Mouse (Mus musculus): ENCODE measurements at regions not wholly inside any gene's neighbourhood (a gene's known extent, or its start where the extent isn't known, plus 50 kb on each side); places are given as distances from the start of the nearest gene placed in this dataset.

GRCm38 (mm10) chr13:37149066-37149781 lies 99.2 kb upstream of the F13a1 start:
- DNase-seq (ENCODE audit: low spot score), result no peak

- DNase-seq (ENCODE audit: low spot score), result peak; percentile 10
Observed at GRCm38 (mm10) chr13:37148627-37149026, 98.6 kb upstream of the F13a1 start.

GRCm38 (mm10) chr13:37147790-37148189 lies 97.7 kb upstream of the F13a1 start:
- no peak for DNase-seq (ENCODE audit: low spot score)

GRCm38 (mm10) chr13:37142812-37143211 lies 92.8 kb upstream of the F13a1 start:
- DNase-seq (ENCODE audit: low spot score), result no peak

GRCm38 (mm10) chr13:37135115-37135514 lies 85.1 kb upstream of the F13a1 start:
- DNase-seq (ENCODE audit: low spot score), result no peak

GRCm38 (mm10) chr13:37134518-37134917 lies 84.5 kb upstream of the F13a1 start:
- no peak for DNase-seq (ENCODE audit: low spot score)

GRCm38 (mm10) chr13:37130637-37131036 lies 80.6 kb upstream of the F13a1 start:
- DNase-seq (ENCODE audit: low spot score), result peak; percentile 73

GRCm38 (mm10) chr13:37121602-37122001 lies 71.6 kb upstream of the F13a1 start:
- DNase-seq (ENCODE audit: low spot score), result peak; percentile 26

- no peak for DNase-seq (ENCODE audit: low spot score)
Observed at GRCm38 (mm10) chr13:37120219-37120618, 70.2 kb upstream of the F13a1 start.

- DNase-seq (ENCODE audit: low spot score), result no peak
Observed at GRCm38 (mm10) chr13:37114324-37114723, 64.3 kb upstream of the F13a1 start.

- no peak for DNase-seq (ENCODE audit: low spot score)
Observed at GRCm38 (mm10) chr13:37111747-37112146, 61.7 kb upstream of the F13a1 start.

- no peak for DNase-seq (ENCODE audit: low spot score)
Observed at GRCm38 (mm10) chr13:37107721-37108120, 57.7 kb upstream of the F13a1 start.

- DNase-seq (ENCODE audit: low spot score), result no peak
Observed at GRCm38 (mm10) chr13:37106009-37106408, 56.0 kb upstream of the F13a1 start.

- DNase-seq (ENCODE audit: low spot score), result peak; percentile 15
Observed at GRCm38 (mm10) chr13:37104410-37105294, 54.6 kb upstream of the F13a1 start.

- DNase-seq (ENCODE audit: low spot score), result no peak
Observed at GRCm38 (mm10) chr13:37103741-37104296, 53.8 kb upstream of the F13a1 start.

GRCm38 (mm10) chr13:37101755-37102154 lies 51.7 kb upstream of the F13a1 start:
- peak; percentile 2 for DNase-seq (ENCODE audit: low spot score)
